Mouse (Mus musculus) thymus, postnatal 4 days (tissue): ENCODE results near the gene Myom1.

ENCODE experiments used
- DNase-seq: peaks from one replicate; pipeline ENCODE4 v3.0.0; 2021

The Myom1 gene

GRCm38 (mm10) chr17:71017457-71017998 lies 15.1 kb downstream of the Myom1 start:
- DNase-seq: no peak

DNA sequence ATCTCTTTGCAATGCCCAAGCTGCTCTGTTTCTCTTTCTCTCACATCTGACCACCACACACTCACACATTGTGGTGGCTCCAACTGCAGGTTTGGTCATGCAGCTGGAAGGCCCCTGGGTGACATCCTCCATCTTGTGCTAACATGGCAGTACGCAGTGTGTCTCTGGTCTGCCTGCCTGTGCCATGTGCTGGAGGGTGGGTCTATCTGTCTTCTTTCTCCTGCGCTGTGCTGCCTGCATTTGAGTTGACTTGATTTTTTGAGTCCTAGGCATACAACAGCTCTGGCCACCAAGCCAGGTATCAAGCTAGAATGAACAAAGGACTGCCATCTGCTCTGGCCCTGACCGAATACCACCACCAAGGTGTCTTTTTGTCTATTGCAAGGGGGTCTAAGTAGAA lies 15.7 kb downstream of the Myom1 start:
- DNase-seq: no peak

- DNase-seq: no peak
These were observed 16.3 kb downstream of the Myom1 start for GRCm38 (mm10) chr17:71018616-71019308.

GRCm38 (mm10) chr17:71019309-71019655 lies 16.8 kb downstream of the Myom1 start:
- DNase-seq: no peak

GRCm38 (mm10) chr17:71019860-71020259 lies 17.4 kb downstream of the Myom1 start:
- no peak for DNase-seq

- DNase-seq: no peak
These were observed 20.4 kb downstream of the Myom1 start for GRCm38 (mm10) chr17:71022841-71023240.

DNA sequence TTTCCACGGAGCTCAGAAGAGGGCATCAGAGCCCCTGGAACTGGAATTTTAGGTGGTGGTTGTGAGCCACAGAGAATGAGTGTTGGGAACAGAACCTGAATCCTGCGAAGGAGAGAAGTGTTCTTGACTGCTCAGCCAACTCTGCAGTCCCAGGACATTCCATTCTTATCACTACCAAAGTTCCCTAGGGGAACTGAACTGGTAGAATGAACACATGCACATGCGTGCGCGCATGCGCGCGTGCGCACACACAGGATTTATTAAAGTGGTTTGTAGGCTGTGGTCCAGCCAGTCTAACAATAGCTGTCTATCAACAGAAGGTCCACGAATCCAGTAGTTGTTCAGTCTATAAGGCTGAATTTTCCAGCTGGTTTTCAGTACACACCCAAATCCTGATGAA lies 21.6 kb downstream of the Myom1 start:
- DNase-seq: no peak

DNA sequence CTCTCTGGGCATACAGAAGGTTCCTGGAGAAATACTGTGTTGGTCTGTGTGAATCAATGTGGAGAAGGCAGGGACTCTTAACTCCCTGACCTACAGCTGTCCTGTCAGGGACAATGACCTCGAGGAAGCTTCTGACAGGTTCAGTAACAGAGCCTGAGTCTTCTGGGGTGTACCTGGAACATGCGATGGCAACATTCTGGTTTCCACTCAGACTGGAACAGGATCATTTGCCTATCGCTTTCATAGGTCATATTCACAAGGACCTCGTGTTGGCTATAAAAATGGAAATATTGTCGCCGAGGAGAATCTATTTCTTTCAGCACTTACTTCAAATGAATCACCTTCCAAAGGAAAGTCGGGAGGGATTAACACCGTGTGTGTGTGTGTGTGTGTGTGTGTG lies 23.5 kb downstream of the Myom1 start:
- no peak for DNase-seq

DNA sequence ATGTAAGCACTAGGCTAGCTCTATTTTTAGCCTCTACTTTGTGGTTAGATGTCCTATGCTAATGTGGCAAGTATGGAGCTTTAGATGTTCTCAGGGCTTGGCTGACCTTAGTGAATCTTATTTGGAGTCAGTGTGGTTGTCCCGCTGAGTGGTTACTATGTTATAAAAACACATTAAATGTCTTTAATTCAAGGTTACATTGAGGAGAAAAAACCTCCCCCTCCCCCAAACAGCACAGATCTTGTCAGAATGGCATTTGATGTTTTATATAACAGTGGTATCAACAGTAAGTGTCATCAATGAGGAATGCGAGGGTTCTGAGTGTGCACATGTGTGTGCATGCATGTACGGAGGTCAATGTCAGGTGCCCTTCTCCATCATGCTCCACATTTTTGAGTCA lies 24.8 kb downstream of the Myom1 start:
- DNase-seq: no peak

DNA sequence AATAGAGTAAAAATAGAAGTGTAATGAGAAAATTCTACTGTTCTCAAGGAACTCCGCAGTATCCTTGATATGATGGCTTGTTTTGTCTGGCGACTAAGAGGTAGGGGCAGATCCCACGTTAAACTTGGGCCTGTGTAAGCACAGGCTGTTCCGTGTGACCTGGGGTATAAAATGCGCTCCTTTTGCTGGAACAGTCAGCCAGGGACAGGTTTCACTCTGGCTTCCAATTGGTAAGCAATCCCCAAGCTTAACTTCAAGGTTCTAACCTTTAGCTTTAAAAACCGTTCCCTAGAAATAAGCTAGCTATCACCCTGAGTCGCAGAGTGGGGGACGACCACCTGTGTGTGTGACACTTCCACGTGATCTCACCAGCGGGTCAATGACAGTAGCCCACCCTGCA lies 30.3 kb downstream of the Myom1 start:
- DNase-seq: no peak

DNA sequence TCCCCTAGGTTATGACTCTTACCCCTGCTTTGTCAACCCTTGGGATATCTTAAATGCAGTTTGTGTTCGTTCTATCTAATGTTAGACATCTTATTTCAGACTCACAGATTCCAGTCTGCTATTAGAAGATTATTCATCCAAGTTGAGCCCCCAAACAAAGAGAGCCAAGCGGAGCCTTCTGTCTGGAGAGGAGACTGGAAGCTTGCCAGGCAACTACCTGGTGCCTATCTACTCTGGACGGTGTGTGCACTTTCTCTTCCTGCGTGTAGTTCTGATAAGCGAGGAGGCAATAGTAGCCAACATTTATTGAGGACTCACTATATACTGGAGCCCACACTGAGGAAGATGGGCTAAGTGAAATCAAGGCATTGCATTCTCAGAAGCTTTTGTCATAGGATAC lies 32.0 kb downstream of the Myom1 start:
- no peak for DNase-seq

GRCm38 (mm10) chr17:71037188-71037587 lies 34.8 kb downstream of the Myom1 start:
- no peak for DNase-seq

GRCm38 (mm10) chr17:71038812-71039211 lies 36.4 kb downstream of the Myom1 start:
- no peak for DNase-seq

- no peak for DNase-seq
These were observed 37.6 kb downstream of the Myom1 start for GRCm38 (mm10) chr17:71039851-71040581.

- DNase-seq: no peak
These were observed 38.1 kb downstream of the Myom1 start for GRCm38 (mm10) chr17:71040582-71040880.

- no peak for DNase-seq
These were observed 40.2 kb downstream of the Myom1 start for GRCm38 (mm10) chr17:71042645-71043044.

- no peak for DNase-seq
These were observed 43.2 kb downstream of the Myom1 start for GRCm38 (mm10) chr17:71045591-71045990.

- no peak for DNase-seq
These were observed 44.4 kb downstream of the Myom1 start for GRCm38 (mm10) chr17:71046856-71047255.

GRCm38 (mm10) chr17:71049292-71049691 lies 46.9 kb downstream of the Myom1 start:
- DNase-seq: no peak

- DNase-seq: no peak
These were observed 50.8 kb downstream of the Myom1 start for GRCm38 (mm10) chr17:71053134-71053708.

DNA sequence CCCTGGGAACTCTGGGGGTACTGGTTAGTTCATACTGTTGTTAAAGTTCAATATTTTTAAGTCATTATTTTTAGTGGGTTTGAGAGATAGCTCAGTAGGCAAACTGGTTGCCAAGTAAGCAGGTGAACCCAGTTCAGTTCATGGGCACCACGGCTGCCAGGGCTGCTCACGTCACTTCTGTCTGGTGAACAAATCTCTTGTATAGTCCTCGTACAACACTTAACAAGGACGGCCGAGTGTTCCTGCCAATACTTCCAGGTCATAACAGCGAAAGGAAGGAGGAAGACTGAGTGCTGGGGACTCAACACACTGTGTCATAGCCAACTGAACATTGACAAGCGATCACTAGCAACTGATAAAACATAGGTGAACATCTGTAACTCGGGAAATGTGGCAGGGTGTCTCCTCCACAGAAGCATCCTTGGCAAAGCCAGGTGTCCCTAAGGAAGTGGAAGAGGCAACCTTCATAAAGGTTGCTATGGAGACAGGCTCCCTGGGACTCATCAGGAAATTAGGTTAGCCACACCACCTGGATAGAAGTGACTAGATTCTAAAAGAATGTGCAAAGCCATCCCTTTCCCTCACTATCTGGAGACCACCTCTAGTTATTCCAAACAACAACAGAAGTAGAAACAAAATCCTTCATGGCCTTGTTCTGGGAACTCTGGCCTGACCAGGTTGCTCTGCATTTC lies 52.9 kb downstream of the Myom1 start:
- no peak for DNase-seq

- DNase-seq: no peak
These were observed 54.0 kb downstream of the Myom1 start for GRCm38 (mm10) chr17:71056405-71056804.

DNA sequence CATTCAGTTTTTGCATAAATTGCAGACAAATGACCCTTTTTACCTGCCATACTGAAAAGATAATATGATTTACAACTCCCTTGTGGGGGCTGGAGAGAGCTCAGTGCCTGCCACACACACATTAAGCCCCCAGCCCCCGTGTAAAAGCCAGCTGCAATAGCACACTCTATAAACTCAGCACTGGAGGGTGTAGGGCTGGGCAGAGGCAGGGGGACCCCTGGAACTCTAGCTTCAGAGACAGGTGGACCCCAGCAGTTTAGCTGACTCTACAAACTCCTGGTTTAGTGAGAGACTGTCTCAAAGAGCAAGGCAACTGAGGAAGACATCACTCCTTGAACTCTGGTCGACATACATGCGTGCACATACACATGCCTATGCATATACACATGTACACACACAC lies 55.3 kb downstream of the Myom1 start:
- DNase-seq: no peak

DNA sequence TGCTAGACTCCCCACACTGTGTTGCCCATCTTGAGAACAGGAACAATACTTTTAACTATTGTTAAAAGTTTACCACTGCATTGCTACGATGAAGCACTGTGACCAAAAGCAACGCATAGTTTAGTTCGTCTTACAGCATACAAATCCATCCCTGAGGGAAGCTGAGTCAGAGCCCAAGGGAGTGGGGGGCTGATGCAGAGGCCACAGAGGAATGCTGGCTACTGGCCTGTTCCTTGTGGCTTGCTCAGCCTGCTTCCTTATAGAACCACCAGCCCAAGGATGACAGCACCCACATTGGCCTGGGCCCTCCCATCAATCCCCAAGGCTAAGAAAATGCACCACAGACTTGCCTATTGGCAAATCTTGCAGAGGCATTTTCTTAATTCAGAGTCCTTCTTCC lies 56.8 kb downstream of the Myom1 start:
- no peak for DNase-seq
